Mouse (Mus musculus): ENCODE measurements around the gene Atox1. TPM values are rescaled to one million over a fixed set of nuclear protein-coding genes. Genes with fewer than 3 reads are reported as not detected.

Gene Atox1
- 463 and 507 TPM in 2 replicates for polyA plus RNA-seq (2014; fragmentation: Nextera tagmentation; extraction: Ambion mirVana)

- WGBS: under 1% methylated on average over 36 of the region's 36 CpGs
These were observed at the start of gene Atox1 for GRCm38 (mm10) chr11:55461019-55461645. Gene Atox1 (minus strand): TSS chr11:55461239.

GRCm38 (mm10) chr11:55505485-55505884 is 44.4 kb upstream of the Atox1 start:
- no peak overlapping the region for H3K4me2 ChIP-seq (replicated peaks; ENCODE audit: low read depth, low read length)
- ATAC-seq (ENCODE audit: insufficient number of reproducible peaks, insufficient read depth, low FRiP score, low read depth): no peak
- WGBS: 85% methylated on average over 3 of the region's 3 CpGs

More at GRCm38 (mm10) chr11:55461019-55461645, at the start of gene Atox1:
- H3K27ac ChIP-seq (ENCODE audit: low read length): peak within 1 kb of the TSS; percentile 66
- peaks cover 12% of the 10 kb centered on the region for H3K4me1 ChIP-seq (ENCODE audit: control insufficient read depth, insufficient read depth, low read length)
- H3K9ac ChIP-seq (replicated peaks; ENCODE audit: low read depth, low read length): peak within 1 kb of the TSS; percentile 72
- ATAC-seq (ENCODE audit: insufficient number of reproducible peaks, insufficient read depth, low FRiP score, low read depth): peak; percentile 96
- H3K4me3 ChIP-seq (ENCODE audit: low read depth, low read length): peak within 1 kb of the TSS; percentile 78
- peak within 1 kb of the TSS; percentile 63 for H3K4me2 ChIP-seq (replicated peaks; ENCODE audit: low read depth, low read length)
- no peaks in the 10 kb centered on the region for H3K36me3 ChIP-seq (ENCODE audit: control insufficient read depth, insufficient read depth, low read length)
- no peaks in the 10 kb centered on the region for H3K27me3 ChIP-seq (ENCODE audit: control insufficient read depth, insufficient read depth, low read length)
- H3K9me3 ChIP-seq (ENCODE audit: control insufficient read depth, low read depth, low read length): no peaks in the 10 kb centered on the region

GRCm38 (mm10) chr11:55502886-55503285 is 41.8 kb upstream of the Atox1 start:
- H3K36me3 ChIP-seq (ENCODE audit: control insufficient read depth, insufficient read depth, low read length): peaks cover 37% of the 10 kb centered on the region
- no peak overlapping the region for H3K9ac ChIP-seq (replicated peaks; ENCODE audit: low read depth, low read length)
- H3K9me3 ChIP-seq (ENCODE audit: control insufficient read depth, low read depth, low read length): no peaks in the 10 kb centered on the region
- no peak overlapping the region for H3K4me3 ChIP-seq (ENCODE audit: low read depth, low read length)
- H3K27me3 ChIP-seq (ENCODE audit: control insufficient read depth, insufficient read depth, low read length): no peaks in the 10 kb centered on the region
- no peak for ATAC-seq (ENCODE audit: insufficient number of reproducible peaks, insufficient read depth, low FRiP score, low read depth)
- H3K27ac ChIP-seq (ENCODE audit: low read length): no peak overlapping the region
- H3K4me2 ChIP-seq (replicated peaks; ENCODE audit: low read depth, low read length): no peak overlapping the region
- 81% methylated on average over 5 of the region's 5 CpGs for WGBS
- no peaks in the 10 kb centered on the region for H3K4me1 ChIP-seq (ENCODE audit: control insufficient read depth, insufficient read depth, low read length)

More at GRCm38 (mm10) chr11:55505485-55505884, 44.4 kb upstream of the Atox1 start:
- H3K9ac ChIP-seq (replicated peaks; ENCODE audit: low read depth, low read length): no peak overlapping the region
- no peak overlapping the region for H3K27ac ChIP-seq (ENCODE audit: low read length)
- H3K27me3 ChIP-seq (ENCODE audit: control insufficient read depth, insufficient read depth, low read length): no peaks in the 10 kb centered on the region
- H3K4me3 ChIP-seq (ENCODE audit: low read depth, low read length): no peak overlapping the region
- no peaks in the 10 kb centered on the region for H3K9me3 ChIP-seq (ENCODE audit: control insufficient read depth, low read depth, low read length)
- H3K36me3 ChIP-seq (ENCODE audit: control insufficient read depth, insufficient read depth, low read length): peaks cover 17% of the 10 kb centered on the region
- no peaks in the 10 kb centered on the region for H3K4me1 ChIP-seq (ENCODE audit: control insufficient read depth, insufficient read depth, low read length)

GRCm38 (mm10) chr11:55501955-55502531 is 41.0 kb upstream of the Atox1 start:
- Histone ChIP-seq H3K4me1 (ENCODE audit: control insufficient read depth, insufficient read depth, low read length) (no peaks in the 10 kb centered on the region), H3K4me3 (ENCODE audit: low read depth, low read length) (no peak overlapping the region), H3K36me3 (ENCODE audit: control insufficient read depth, insufficient read depth, low read length) (peaks cover 45% of the 10 kb centered on the region), H3K4me2 (replicated peaks; ENCODE audit: low read depth, low read length) (no peak overlapping the region), H3K27ac (ENCODE audit: low read length) (no peak overlapping the region), H3K9me3 (ENCODE audit: control insufficient read depth, low read depth, low read length) (no peaks in the 10 kb centered on the region), H3K9ac (replicated peaks; ENCODE audit: low read depth, low read length) (no peak overlapping the region), H3K27me3 (ENCODE audit: control insufficient read depth, insufficient read depth, low read length) (no peaks in the 10 kb centered on the region)
- ATAC-seq (ENCODE audit: insufficient number of reproducible peaks, insufficient read depth, low FRiP score, low read depth): no peak
- 89% methylated on average over 8 of the region's 8 CpGs for WGBS

- H3K9ac ChIP-seq (replicated peaks; ENCODE audit: low read depth, low read length): no peak overlapping the region
- WGBS: 47% methylated on average over 5 of the region's 5 CpGs
- ATAC-seq (ENCODE audit: insufficient number of reproducible peaks, insufficient read depth, low FRiP score, low read depth): peak; percentile 50; the same call in 1 of the 2 replicates
These were observed 36.8 kb upstream of the Atox1 start for GRCm38 (mm10) chr11:55497885-55498284.

GRCm38 (mm10) chr11:55496158-55496557 is 35.1 kb upstream of the Atox1 start:
- Histone ChIP-seq H3K27me3 (ENCODE audit: control insufficient read depth, insufficient read depth, low read length) (no peaks in the 10 kb centered on the region), H3K9ac (replicated peaks; ENCODE audit: low read depth, low read length) (no peak overlapping the region), H3K4me2 (replicated peaks; ENCODE audit: low read depth, low read length) (no peak overlapping the region), H3K4me3 (ENCODE audit: low read depth, low read length) (no peak overlapping the region), H3K4me1 (ENCODE audit: control insufficient read depth, insufficient read depth, low read length) (no peaks in the 10 kb centered on the region), H3K27ac (ENCODE audit: low read length) (no peak overlapping the region), H3K9me3 (ENCODE audit: control insufficient read depth, low read depth, low read length) (no peaks in the 10 kb centered on the region), H3K36me3 (ENCODE audit: control insufficient read depth, insufficient read depth, low read length) (peaks cover 86% of the 10 kb centered on the region)
- no peak for ATAC-seq (ENCODE audit: insufficient number of reproducible peaks, insufficient read depth, low FRiP score, low read depth)
- 83% methylated on average over 6 of the region's 6 CpGs for WGBS

More at GRCm38 (mm10) chr11:55497885-55498284, 36.8 kb upstream of the Atox1 start:
- no peak overlapping the region for H3K4me2 ChIP-seq (replicated peaks; ENCODE audit: low read depth, low read length)
- no peaks in the 10 kb centered on the region for H3K4me1 ChIP-seq (ENCODE audit: control insufficient read depth, insufficient read depth, low read length)
- no peaks in the 10 kb centered on the region for H3K9me3 ChIP-seq (ENCODE audit: control insufficient read depth, low read depth, low read length)
- peaks cover 80% of the 10 kb centered on the region for H3K36me3 ChIP-seq (ENCODE audit: control insufficient read depth, insufficient read depth, low read length)
- no peak overlapping the region for H3K27ac ChIP-seq (ENCODE audit: low read length)
- no peaks in the 10 kb centered on the region for H3K27me3 ChIP-seq (ENCODE audit: control insufficient read depth, insufficient read depth, low read length)
- H3K4me3 ChIP-seq (ENCODE audit: low read depth, low read length): no peak overlapping the region

- Histone ChIP-seq H3K36me3 (ENCODE audit: control insufficient read depth, insufficient read depth, low read length) (peaks cover 59% of the 10 kb centered on the region), H3K27me3 (ENCODE audit: control insufficient read depth, insufficient read depth, low read length) (no peaks in the 10 kb centered on the region), H3K4me2 (replicated peaks; ENCODE audit: low read depth, low read length) (no peak overlapping the region), H3K4me3 (ENCODE audit: low read depth, low read length) (no peak overlapping the region), H3K4me1 (ENCODE audit: control insufficient read depth, insufficient read depth, low read length) (no peaks in the 10 kb centered on the region), H3K9me3 (ENCODE audit: control insufficient read depth, low read depth, low read length) (no peaks in the 10 kb centered on the region), H3K27ac (ENCODE audit: low read length) (no peak overlapping the region), H3K9ac (replicated peaks; ENCODE audit: low read depth, low read length) (no peak overlapping the region)
- 98% methylated on average over 7 of the region's 7 CpGs for WGBS
- ATAC-seq (ENCODE audit: insufficient number of reproducible peaks, insufficient read depth, low FRiP score, low read depth): no peak
These were observed 24.4 kb upstream of the Atox1 start for GRCm38 (mm10) chr11:55485443-55485842.

- Histone ChIP-seq H3K27me3 (ENCODE audit: control insufficient read depth, insufficient read depth, low read length) (no peaks in the 10 kb centered on the region), H3K27ac (ENCODE audit: low read length) (no peak overlapping the region), H3K4me1 (ENCODE audit: control insufficient read depth, insufficient read depth, low read length) (peaks cover 11% of the 10 kb centered on the region; the same call in 1 of the 2 replicates), H3K9me3 (ENCODE audit: control insufficient read depth, low read depth, low read length) (no peaks in the 10 kb centered on the region), H3K4me2 (replicated peaks; ENCODE audit: low read depth, low read length) (0 out of 2 replicates have a peak overlapping the region, but pooled peaks have one; percentile 1), H3K36me3 (ENCODE audit: control insufficient read depth, insufficient read depth, low read length) (peaks cover 9% of the 10 kb centered on the region; the same call in 1 of the 2 replicates), H3K9ac (replicated peaks; ENCODE audit: low read depth, low read length) (no peak overlapping the region), H3K4me3 (ENCODE audit: low read depth, low read length) (no peak overlapping the region)
- 77% methylated on average over 3 of the region's 3 CpGs for WGBS
- no peak for ATAC-seq (ENCODE audit: insufficient number of reproducible peaks, insufficient read depth, low FRiP score, low read depth)
These were observed 12.2 kb upstream of the Atox1 start for GRCm38 (mm10) chr11:55473219-55473618.
